Mouse (Mus musculus) heart, embryonic 11.5 days (tissue): ENCODE measurements around the gene Vasn. TPM values are rescaled to one million over a fixed set of nuclear protein-coding genes. Genes with fewer than 3 reads are reported as not detected.

Source experiments
- ATAC-seq: fragments of 200-750 bp; cut with Nextera tagmentation; replicated peaks from 2 replicates; pipeline ENCODE4 v1.8.0; 2017; ENCODE audit warnings: moderate library complexity; ENCODE audit not compliant: insufficient number of reproducible peaks, low FRiP score, low TSS enrichment
- H3K27ac ChIP-seq: fragments of 300-500 bp; sonication (generic); 2 replicates; pipeline ENCODE4 v1.5.1; 2014; ENCODE audit warnings: mild to moderate bottlenecking, low read depth, low read length
- H3K27me3 ChIP-seq: fragments of 300-500 bp; sonication (generic); 2 replicates; pipeline ENCODE4 v1.6.1; 2014; ENCODE audit warnings: mild to moderate bottlenecking, low read length, mixed read lengths; ENCODE audit not compliant: control insufficient read depth, insufficient read depth
- H3K36me3 ChIP-seq: fragments of 300-500 bp; sonication (generic); 2 replicates; pipeline ENCODE4 v1.6.1; 2014; ENCODE audit warnings: mild to moderate bottlenecking, low read length, moderate library complexity, mixed read lengths; ENCODE audit not compliant: control insufficient read depth, insufficient read depth
- H3K4me1 ChIP-seq: fragments of 300-500 bp; sonication (generic); 2 replicates; pipeline ENCODE4 v1.6.1; 2014; ENCODE audit warnings: low read length; ENCODE audit not compliant: control insufficient read depth, insufficient read depth
- H3K4me2 ChIP-seq: fragments of 300-500 bp; sonication (generic); 2 replicates; pipeline ENCODE4 v1.6.1; 2014; ENCODE audit warnings: mild to moderate bottlenecking, moderate library complexity
- H3K4me3 ChIP-seq: fragments of 300-500 bp; sonication (generic); 2 replicates; pipeline ENCODE4 v1.5.1; 2014; ENCODE audit warnings: low read depth, low read length
- H3K9ac ChIP-seq: fragments of 300-500 bp; sonication (generic); 2 replicates; pipeline ENCODE4 v1.6.1; 2014; ENCODE audit warnings: mild to moderate bottlenecking, low read depth, low read length, moderate library complexity
- H3K9me3 ChIP-seq: fragments of 300-500 bp; sonication (generic); replicated peaks from 2 replicates; pipeline ENCODE4 v1.6.1; 2016; ENCODE audit warnings: low read length; ENCODE audit not compliant: control insufficient read depth
- WGBS: fragments of 180-500 bp; shearing (Covaris S2); extraction: QIAGEN DNeasy Blood & Tissue Kit; methylation state at CpG from one replicate; pipeline ENCODE4 v1.1.7; 2014; ENCODE audit not compliant: insufficient replicate concordance; 5-methylcytosine and 5-hydroxymethylcytosine counted together
- polyA plus RNA-seq: library from polyadenylated mRNA; unstranded; fragments of >200 nt; fragmentation: Nextera tagmentation; extraction: Ambion mirVana; gene quantifications from 2 replicates; pipeline ENCODE4 v1.2.1, GENCODE M21; 2014

The Vasn gene
- polyA plus RNA-seq, 1 experiment from 2014 or later: 10.6 TPM

DNA sequence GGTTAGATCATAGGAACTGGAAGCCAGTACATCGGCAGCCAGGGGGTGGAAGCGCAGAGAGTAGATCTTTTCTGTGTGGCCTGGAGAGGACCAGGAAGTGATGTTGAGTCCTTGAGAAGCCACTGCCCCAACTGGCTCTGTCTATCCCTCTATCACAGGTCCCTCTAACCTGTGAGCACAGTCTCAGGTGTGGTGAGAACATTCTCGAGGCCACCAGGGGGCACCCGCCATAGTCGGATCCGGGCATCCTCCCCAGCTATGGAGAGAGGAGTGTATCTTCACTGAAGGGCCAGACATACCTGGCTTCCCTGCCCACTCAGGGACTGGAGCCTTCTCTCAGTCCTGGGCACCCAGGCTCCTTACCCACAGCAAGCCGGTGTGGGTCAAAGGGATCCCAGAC lies 7.7 kb upstream of the Vasn start:
- Histone ChIP-seq H3K4me1 (peaks cover 16% of the 10 kb centered on the region), H3K27me3 (no peaks in the 10 kb centered on the region), H3K4me2 (no peak overlapping the region), H3K9ac (no peak overlapping the region), H3K27ac (no peak overlapping the region), H3K9me3 (no peaks in the 10 kb centered on the region), H3K36me3 (0 out of 2 replicates have a peak, but pooled peaks cover 3% of the 10 kb centered on the region), H3K4me3 (no peak overlapping the region)
- WGBS: 45% methylated on average over 7 of the region's 7 CpGs
- ATAC-seq: peak; percentile 39; the same call in 1 of the 2 replicates

DNA sequence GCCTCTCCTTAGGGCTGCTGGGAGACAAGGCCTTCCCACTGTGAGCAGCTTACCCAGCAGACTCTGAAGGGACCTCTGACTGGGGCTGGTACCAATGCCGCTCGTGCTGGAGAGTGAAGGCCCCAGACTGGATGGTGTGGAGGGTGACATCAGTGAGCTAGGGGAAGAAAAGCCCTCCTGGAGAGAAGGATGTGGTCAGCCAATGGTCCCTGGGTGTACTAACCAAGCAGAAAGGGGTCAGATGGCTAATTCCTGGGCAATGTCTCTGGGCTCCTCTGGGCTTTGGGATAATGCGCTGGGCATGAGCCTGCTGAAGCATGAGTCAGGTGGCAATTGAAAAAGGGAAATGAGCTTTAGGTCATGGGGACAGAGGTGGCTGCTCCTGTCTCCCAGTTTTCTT lies 6.1 kb upstream of the Vasn start:
- Histone ChIP-seq H3K9ac (no peak overlapping the region), H3K36me3 (0 out of 2 replicates have a peak, but pooled peaks cover 3% of the 10 kb centered on the region), H3K4me1 (peaks cover 11% of the 10 kb centered on the region), H3K4me3 (no peak overlapping the region), H3K27me3 (no peaks in the 10 kb centered on the region), H3K27ac (no peak overlapping the region), H3K9me3 (no peaks in the 10 kb centered on the region), H3K4me2 (no peak overlapping the region)
- no peak for ATAC-seq
- 88% methylated on average over 3 of the region's 3 CpGs for WGBS

DNA sequence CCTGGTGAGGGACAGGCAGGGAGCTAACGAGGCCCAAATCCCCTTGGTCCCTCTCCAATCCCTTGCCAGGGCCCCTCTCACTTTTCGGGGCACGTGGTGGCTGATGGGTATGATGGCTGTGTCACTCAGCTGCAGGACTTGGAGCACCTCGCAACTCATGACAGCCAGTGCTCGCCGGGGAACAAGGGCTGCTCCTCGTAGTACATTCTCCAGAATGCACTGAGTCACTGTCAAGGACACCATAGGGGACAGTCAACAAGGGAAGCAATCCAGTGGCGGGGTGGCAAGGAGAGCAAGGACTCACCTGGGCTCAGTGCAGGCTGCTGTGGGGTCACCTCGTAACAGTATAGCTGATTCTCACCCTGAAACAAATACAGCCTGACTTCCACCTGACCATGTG lies 5.1 kb upstream of the Vasn start:
- Histone ChIP-seq H3K4me3 (no peak overlapping the region), H3K9me3 (no peaks in the 10 kb centered on the region), H3K27ac (no peak overlapping the region), H3K27me3 (no peaks in the 10 kb centered on the region), H3K9ac (no peak overlapping the region), H3K36me3 (0 out of 2 replicates have a peak, but pooled peaks cover 3% of the 10 kb centered on the region), H3K4me1 (peaks cover 16% of the 10 kb centered on the region), H3K4me2 (no peak overlapping the region)
- WGBS: 55% methylated on average over 9 of the region's 9 CpGs
- no peak for ATAC-seq

DNA sequence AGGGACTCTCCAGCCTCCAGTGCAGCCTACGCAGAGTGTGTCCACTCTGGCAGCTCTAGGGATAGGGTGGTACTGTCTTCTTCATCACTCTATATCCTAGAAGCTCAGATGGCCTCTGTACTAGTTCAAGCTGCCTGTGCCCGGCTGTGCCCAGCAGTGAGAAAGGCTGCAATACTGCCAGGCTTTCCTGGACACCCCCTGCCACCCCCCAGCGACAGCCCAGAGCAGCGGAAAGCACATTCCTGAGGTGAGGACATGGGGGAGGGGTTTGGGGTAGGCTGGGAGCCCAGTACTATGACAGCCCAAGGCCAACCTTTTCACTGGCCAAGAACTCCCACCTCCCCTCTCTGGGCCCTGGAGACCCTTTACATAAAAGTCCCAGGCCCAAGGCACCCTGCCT lies 4.0 kb upstream of the Vasn start:
- Histone ChIP-seq H3K27me3 (no peaks in the 10 kb centered on the region), H3K9ac (no peak overlapping the region), H3K4me2 (no peak overlapping the region), H3K4me1 (peaks cover 22% of the 10 kb centered on the region), H3K36me3 (0 out of 2 replicates have a peak, but pooled peaks cover 3% of the 10 kb centered on the region), H3K27ac (no peak overlapping the region), H3K9me3 (no peaks in the 10 kb centered on the region), H3K4me3 (no peak overlapping the region)
- 56% methylated on average over 4 of the region's 4 CpGs for WGBS
- no peak for ATAC-seq

DNA sequence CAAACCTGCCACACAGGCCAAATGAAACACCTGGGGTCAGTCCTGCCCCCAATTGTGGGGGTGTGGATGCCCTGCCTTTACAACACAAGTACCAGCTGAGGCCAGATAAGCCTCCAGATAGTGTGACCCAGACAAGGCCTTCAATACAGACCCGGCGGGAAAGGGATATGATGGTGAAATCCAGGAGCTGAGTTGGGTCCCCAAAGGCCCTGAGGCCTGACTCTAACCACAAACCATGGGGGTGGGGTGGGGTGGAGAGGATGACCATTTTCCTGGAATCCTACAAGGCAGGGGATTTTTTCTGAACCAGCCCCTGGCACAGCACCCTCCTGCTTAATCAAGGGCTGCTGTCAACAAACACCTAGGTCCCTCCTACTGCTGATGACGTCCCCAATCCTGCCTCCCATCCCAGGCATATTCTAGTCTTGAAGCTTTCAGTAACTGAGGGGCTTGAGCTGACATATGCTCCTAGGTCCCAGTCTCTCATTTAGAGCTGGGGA lies 800 bp upstream of the Vasn start:
- H3K9ac ChIP-seq: no peak overlapping the region
- no peaks in the 10 kb centered on the region; the same call in 1 of the 2 replicates for H3K36me3 ChIP-seq
- no peaks in the 10 kb centered on the region for H3K27me3 ChIP-seq
- ATAC-seq: no peak
- H3K9me3 ChIP-seq: no peaks in the 10 kb centered on the region
- 60% methylated on average over 3 of the region's 3 CpGs for WGBS
- no peak overlapping the region for H3K4me3 ChIP-seq
- peaks cover 54% of the 10 kb centered on the region for H3K4me1 ChIP-seq
- no peak overlapping the region for H3K27ac ChIP-seq
- no peak overlapping the region for H3K4me2 ChIP-seq

DNA sequence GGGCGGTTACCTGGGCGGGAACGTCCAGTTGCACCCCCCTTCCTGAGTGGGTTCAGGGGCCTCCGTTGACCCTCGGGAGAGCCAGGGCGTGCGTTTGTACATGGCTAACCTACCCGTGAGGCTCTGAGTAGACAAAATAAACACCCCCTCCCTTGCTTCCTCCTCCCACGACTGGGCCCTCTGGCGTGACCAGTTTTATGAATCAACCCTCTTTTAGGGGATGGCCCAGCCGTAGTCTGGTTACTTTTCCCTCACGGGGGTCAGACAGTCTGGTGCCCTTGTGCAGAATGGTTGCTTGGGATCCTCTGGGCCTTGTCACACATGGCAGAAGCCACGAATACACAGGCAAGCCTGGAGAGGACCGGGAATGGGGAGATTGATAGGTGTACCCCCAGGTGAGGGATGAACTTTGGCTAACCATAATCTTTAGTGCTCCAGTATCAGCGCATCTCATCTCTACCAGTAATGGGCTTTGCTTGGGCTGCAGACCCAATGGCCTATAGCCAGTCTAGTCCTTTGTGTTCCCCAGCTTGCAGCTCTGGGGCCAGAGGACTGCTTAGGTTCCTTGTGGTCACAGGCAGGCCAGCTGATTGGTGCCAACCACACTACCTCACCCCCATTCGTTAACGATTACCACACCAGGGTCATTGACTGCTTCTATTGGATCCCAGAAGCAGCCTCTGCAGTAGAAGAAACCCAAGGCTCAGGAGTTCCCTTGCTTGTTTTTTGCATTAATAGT lies 695 bp downstream of the Vasn start:
- Histone ChIP-seq H3K9ac (peak overlapping the region; percentile 87), H3K36me3 (no peaks in the 10 kb centered on the region; the same call in 1 of the 2 replicates), H3K9me3 (no peaks in the 10 kb centered on the region), H3K4me1 (peaks cover 53% of the 10 kb centered on the region), H3K4me2 (peak overlapping the region; percentile 92), H3K27ac (peak overlapping the region; percentile 89), H3K4me3 (peak overlapping the region; percentile 78), H3K27me3 (no peaks in the 10 kb centered on the region)
- no peak for ATAC-seq
- 7% methylated on average over 17 of the region's 17 CpGs for WGBS

DNA sequence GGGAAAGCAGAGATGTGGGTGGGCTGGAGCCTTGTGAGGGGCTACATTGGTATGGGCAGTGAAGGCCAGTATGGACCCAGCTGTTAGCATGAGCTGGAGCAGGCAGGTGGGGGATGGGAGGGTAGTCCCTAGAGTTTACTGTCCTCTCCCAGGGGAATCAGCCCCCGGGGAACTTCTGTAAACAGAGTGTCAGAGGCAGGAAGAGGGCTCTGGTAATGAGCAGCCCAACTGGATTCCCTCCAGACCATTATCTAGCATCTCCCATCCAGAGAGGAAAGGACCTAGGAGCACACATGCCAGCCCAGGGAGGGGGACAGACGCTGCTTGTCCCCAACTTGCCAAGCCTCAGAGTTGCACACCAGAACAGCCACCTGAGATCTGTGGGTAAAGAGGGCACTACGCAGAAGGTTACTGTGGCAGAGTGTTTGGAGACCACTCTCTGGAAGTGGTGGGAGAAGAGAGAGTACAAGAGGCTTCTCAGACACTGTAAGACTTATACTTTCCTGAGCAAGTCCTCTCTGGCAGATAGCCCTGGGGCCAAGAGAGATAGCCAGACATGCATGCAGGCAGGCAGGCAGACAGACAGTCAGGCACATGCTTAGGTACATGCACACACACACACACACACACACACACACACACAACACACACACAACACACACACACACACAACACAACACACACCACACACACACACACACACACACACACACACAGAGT lies 1.5 kb downstream of the Vasn start:
- peaks cover 57% of the 10 kb centered on the region for H3K4me1 ChIP-seq

DNA sequence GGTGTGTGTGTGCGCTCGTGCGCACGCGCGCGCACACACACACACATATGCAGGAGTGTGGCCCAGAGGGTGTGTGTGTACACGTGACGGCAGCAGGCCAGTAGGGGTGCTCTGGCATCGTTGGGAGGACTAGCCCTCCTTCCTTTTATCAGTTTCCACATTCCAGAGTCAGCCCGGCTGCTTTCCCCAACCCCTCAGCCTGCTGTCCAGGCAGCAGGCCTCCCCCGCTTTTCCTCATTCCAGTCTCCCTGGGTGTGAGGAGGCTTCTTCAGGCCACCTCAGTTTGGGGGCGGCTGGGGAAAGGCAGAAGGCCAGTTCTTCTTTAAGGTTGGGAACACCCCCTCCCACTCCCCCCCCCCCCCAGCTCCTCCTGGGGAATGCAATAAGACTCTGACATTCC lies 2.4 kb downstream of the Vasn start:
- H3K27ac ChIP-seq: peak overlapping the region; percentile 89
- peak overlapping the region; percentile 8 for H3K4me3 ChIP-seq
- peak; percentile 73 for ATAC-seq
- WGBS: 18% methylated on average over 13 of the region's 13 CpGs
- H3K9me3 ChIP-seq: no peaks in the 10 kb centered on the region
- peaks cover 66% of the 10 kb centered on the region for H3K4me1 ChIP-seq
- peak overlapping the region; percentile 92 for H3K4me2 ChIP-seq
- H3K27me3 ChIP-seq: no peaks in the 10 kb centered on the region
- peak overlapping the region; percentile 49 for H3K9ac ChIP-seq
- H3K36me3 ChIP-seq: no peaks in the 10 kb centered on the region; the same call in 1 of the 2 replicates

More for the DNA sequence above, 1.5 kb downstream of the Vasn start:
- Histone ChIP-seq H3K36me3 (no peaks in the 10 kb centered on the region; the same call in 1 of the 2 replicates), H3K4me2 (peak overlapping the region; percentile 92), H3K9me3 (no peaks in the 10 kb centered on the region), H3K27ac (peak overlapping the region; percentile 89), H3K9ac (0 out of 2 replicates have a peak overlapping the region, but pooled peaks have one; percentile 43), H3K27me3 (no peaks in the 10 kb centered on the region), H3K4me3 (peak overlapping the region; percentile 78)
- WGBS: 32% methylated on average over 3 of the region's 3 CpGs
- no peak for ATAC-seq
